Mouse (Mus musculus) cerebellum, adult 2 months (tissue): Measurements from ENCODE around the gene March10. TPM values are rescaled to one million over a fixed set of nuclear protein-coding genes. Genes with fewer than 3 reads are reported as not detected.
A peak's percentile ranks its signal among the peaks of the same experiment; 100 is the strongest.

ENCODE experiments used
- DNase-seq, 2 experiments: peaks; one replicate each; pipeline ENCODE4 v3.0.0; 2021
- H3K27ac ChIP-seq: fragments of 200-500 bp; 2 replicates; pipeline ENCODE4 v1.5.1; 2012; ENCODE audit warnings: low read length, control low read depth, inconsistent platforms; ENCODE audit not compliant: insufficient read depth
- H3K27me3 ChIP-seq: fragments of 200-500 bp; 2 replicates; pipeline ENCODE4 v1.6.1; 2012; ENCODE audit warnings: inconsistent platforms, mild to moderate bottlenecking, low read length, moderate library complexity; ENCODE audit not compliant: control insufficient read depth, insufficient read depth
- H3K4me1 ChIP-seq: fragments of 200-500 bp; 2 replicates; pipeline ENCODE4 v1.6.1; 2011; ENCODE audit warnings: low read length; ENCODE audit not compliant: control insufficient read depth, insufficient read depth
- H3K4me3 ChIP-seq: fragments of 200-500 bp; replicated peaks from 2 replicates; pipeline ENCODE3; 2011; ENCODE audit warnings: mild to moderate bottlenecking, low read depth, low read length, control low read depth; ENCODE audit not compliant: insufficient read depth
- CTCF ChIP-seq: fragments of 200-500 bp; IDR thresholded peaks from 2 replicates; pipeline ENCODE4 v1.5.1; 2011; ENCODE audit warnings: low read depth, mild to moderate bottlenecking, control low read depth, low read length, moderate library complexity, borderline replicate concordance; ENCODE audit not compliant: insufficient read depth
- POLR2A ChIP-seq: fragments of 200-500 bp; IDR thresholded peaks from 2 replicates; pipeline ENCODE4 v1.6.1; 2011; ENCODE audit warnings: low read length, control low read depth, borderline replicate concordance; ENCODE audit not compliant: insufficient read depth
- WGBS: fragments of 180-500 bp; shearing (Covaris S2); methylation state at CpG from one replicate; pipeline ENCODE4 v1.1.7; 2018; 5-methylcytosine and 5-hydroxymethylcytosine counted together
- polyA plus RNA-seq: library from polyadenylated mRNA; depleted of rRNA; stranded (reverse); fragments of >200 nt; gene quantifications from 2 replicates; pipeline ENCODE4 v1.2.3, GENCODE M21; 2012

Gene March10
- polyA plus RNA-seq, 1 experiment = 0.39 TPM

GRCm38 (mm10) chr11:105345284-105345683 lies 111.3 kb downstream of the March10 start:
- Histone ChIP-seq H3K27me3 (no peaks in the 10 kb centered on the region), H3K4me3 (no peak overlapping the region), H3K4me1 (peaks cover 8% of the 10 kb centered on the region), H3K27ac (no peak overlapping the region)
- DNase-seq = no peak
- TF ChIP-seq CTCF (peak; percentile 44; the same call in 1 of the 2 replicates), POLR2A (no peak)
- WGBS = 76% methylated on average over 2 of the region's 2 CpGs

GRCm38 (mm10) chr11:105338596-105339390 lies 117.7 kb downstream of the March10 start:
- H3K27ac ChIP-seq = no peak overlapping the region
- no peaks in the 10 kb centered on the region for H3K27me3 ChIP-seq
- TF ChIP-seq POLR2A = no peak
- no peak for TF ChIP-seq CTCF
- WGBS = 62% methylated on average over 12 of the region's 12 CpGs
- H3K4me1 ChIP-seq = no peaks in the 10 kb centered on the region
- H3K4me3 ChIP-seq = no peak overlapping the region
- DNase-seq = no peak

DNA sequence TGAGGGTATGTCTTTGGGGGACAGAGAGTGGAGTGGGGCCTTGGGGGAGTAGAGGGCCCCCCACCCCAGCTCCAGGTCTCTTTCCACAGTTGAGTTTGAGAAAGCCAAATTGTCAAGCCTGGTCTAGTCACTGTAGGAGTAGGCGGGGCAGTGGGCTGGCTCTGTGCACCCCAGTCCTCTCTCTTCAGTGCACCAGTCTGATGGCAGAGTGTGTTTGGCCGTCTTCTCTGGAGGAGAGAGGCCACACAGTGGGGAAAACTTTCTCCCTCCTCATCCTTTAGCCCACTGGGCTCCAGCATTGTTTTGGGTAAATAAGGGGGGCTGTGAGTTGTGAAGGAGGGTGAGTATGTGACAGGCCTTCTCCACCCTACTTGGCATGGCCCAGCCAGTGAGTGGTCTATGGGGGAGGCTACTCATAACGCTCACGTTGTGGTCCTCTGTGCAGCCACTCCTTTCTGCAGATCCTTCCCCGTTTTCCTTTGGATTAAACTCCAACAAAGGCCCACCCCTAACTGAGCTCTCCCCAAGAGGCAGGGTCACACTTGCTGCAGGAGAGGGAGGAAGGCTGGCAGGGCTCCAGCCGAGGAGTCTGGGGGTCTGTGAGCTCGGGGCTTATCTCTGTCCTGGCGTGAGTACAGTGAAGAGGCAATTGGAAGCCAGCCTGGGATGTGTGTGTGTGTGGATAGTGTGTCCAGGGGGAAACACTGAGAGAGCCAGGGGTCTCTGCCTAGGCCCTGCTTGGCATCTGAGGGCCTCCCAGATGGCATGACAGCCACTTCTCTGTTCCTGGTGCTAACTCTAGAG lies 122.5 kb downstream of the March10 start:
- 55% methylated on average over 8 of the region's 8 CpGs for WGBS
- Histone ChIP-seq H3K4me3 (no peak overlapping the region), H3K27ac (no peak overlapping the region), H3K27me3 (no peaks in the 10 kb centered on the region), H3K4me1 (peaks cover 4% of the 10 kb centered on the region; the same call in 1 of the 2 replicates)
- TF ChIP-seq CTCF (no peak), POLR2A (no peak)
- DNase-seq = no peak

- peak; percentile 55 to 74 for DNase-seq
- WGBS = 48% methylated on average over 8 of the region's 8 CpGs
- Histone ChIP-seq H3K4me3 (no peak overlapping the region), H3K27ac (no peak overlapping the region), H3K4me1 (peaks cover 4% of the 10 kb centered on the region; the same call in 1 of the 2 replicates), H3K27me3 (no peaks in the 10 kb centered on the region)
- TF ChIP-seq CTCF (peak; percentile 82), POLR2A (no peak)
Measured at GRCm38 (mm10) chr11:105332468-105332867, 124.1 kb downstream of the March10 start.

DNA sequence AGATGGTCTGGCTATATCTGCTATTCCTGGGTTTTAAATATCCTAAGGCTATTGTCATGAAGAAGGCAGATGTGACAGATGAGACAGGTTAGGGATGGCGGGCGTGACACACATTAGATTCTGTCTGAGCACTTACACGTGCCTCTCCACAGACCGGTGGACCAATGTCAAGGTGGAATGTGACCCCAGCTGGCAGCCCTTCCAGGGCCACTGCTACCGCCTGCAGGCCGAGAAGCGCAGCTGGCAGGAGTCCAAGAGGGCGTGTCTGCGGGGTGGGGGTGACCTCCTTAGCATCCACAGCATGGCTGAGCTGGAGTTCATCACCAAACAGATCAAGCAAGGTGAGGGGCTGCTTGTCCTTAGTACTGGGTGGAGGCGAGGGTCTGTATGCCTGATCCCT lies 124.8 kb downstream of the March10 start:
- no peak overlapping the region for H3K27ac ChIP-seq

GRCm38 (mm10) chr11:105331129-105331528 lies 125.4 kb downstream of the March10 start:
- Histone ChIP-seq H3K4me3 (no peak overlapping the region), H3K27ac (no peak overlapping the region), H3K27me3 (no peaks in the 10 kb centered on the region), H3K4me1 (peaks cover 4% of the 10 kb centered on the region; the same call in 1 of the 2 replicates)
- no peak for TF ChIP-seq CTCF
- no peak for DNase-seq
- WGBS = 90% methylated on average over 3 of the region's 3 CpGs

More for the DNA sequence above, 124.8 kb downstream of the March10 start:
- no peak overlapping the region for H3K4me3 ChIP-seq
- no peak for TF ChIP-seq CTCF
- TF ChIP-seq POLR2A = no peak
- H3K4me1 ChIP-seq = peaks cover 4% of the 10 kb centered on the region; the same call in 1 of the 2 replicates
- no peak for DNase-seq
- 34% methylated on average over 10 of the region's 10 CpGs for WGBS
- H3K27me3 ChIP-seq = no peaks in the 10 kb centered on the region

DNA sequence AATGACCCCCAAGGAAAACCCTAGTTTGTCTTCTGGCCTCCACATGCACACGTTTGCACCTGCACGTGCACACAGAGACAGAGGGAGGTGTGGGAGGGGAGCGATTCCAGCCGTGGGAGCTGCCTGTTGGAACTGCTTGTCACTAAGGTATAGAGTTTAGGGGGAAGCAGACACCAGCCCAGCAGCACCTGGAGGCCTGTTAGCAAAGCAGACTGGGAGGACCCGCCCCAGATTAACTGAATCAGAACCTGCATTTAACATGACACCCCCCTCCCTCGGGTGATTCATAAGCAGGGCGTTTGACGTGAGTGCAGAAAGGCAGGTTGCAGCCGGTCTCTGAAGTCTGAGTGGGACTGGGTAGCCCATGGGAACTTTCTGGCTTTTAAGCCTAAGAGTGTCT lies 126.6 kb downstream of the March10 start:
- Histone ChIP-seq H3K4me1 (peaks cover 4% of the 10 kb centered on the region; the same call in 1 of the 2 replicates), H3K4me3 (no peak overlapping the region), H3K27me3 (no peaks in the 10 kb centered on the region), H3K27ac (no peak overlapping the region)
- no peak for DNase-seq
- 87% methylated on average over 9 of the region's 9 CpGs for WGBS
- no peak for TF ChIP-seq CTCF
